Mouse (Mus musculus) hindbrain, embryonic 11.5 days (tissue): ENCODE data around the gene Dock2. TPM values are rescaled to one million over a fixed set of nuclear protein-coding genes. Genes with fewer than 3 reads are reported as not detected.

ENCODE experiments used
- ATAC-seq: fragments of 200-750 bp; cut with Nextera tagmentation; 2 replicates; pipeline ENCODE4 v1.8.0; 2017; ENCODE audit warnings: mild to moderate bottlenecking, moderate TSS enrichment, moderate library complexity; ENCODE audit not compliant: low FRiP score
- DNase-seq: peaks from one replicate; pipeline ENCODE4 v3.0.0-alpha.2; 2015; ENCODE audit warnings: low spot score
- H3K27ac ChIP-seq: fragments of 300-500 bp; sonication (generic); 2 replicates; pipeline ENCODE4 v1.5.1; 2014; ENCODE audit warnings: mild to moderate bottlenecking, low read depth, low read length
- H3K27me3 ChIP-seq: fragments of 300-500 bp; sonication (generic); 2 replicates; pipeline ENCODE4 v1.6.1; 2014; ENCODE audit warnings: mild to moderate bottlenecking, low read length, moderate library complexity, mixed read lengths; ENCODE audit not compliant: control insufficient read depth, insufficient read depth
- H3K36me3 ChIP-seq: fragments of 300-500 bp; sonication (generic); 2 replicates; pipeline ENCODE4 v1.6.1; 2014; ENCODE audit warnings: mild to moderate bottlenecking, low read length, moderate library complexity, mixed read lengths; ENCODE audit not compliant: control insufficient read depth, insufficient read depth
- H3K4me1 ChIP-seq: fragments of 300-500 bp; sonication (generic); replicated peaks from 2 replicates; pipeline ENCODE4 v1.6.1; 2014; ENCODE audit warnings: low read length, mixed read lengths; ENCODE audit not compliant: control insufficient read depth, insufficient read depth
- H3K4me2 ChIP-seq: fragments of 300-500 bp; sonication (generic); replicated peaks from 2 replicates; pipeline ENCODE4 v1.6.1; 2014; ENCODE audit warnings: mild to moderate bottlenecking, low read depth, low read length
- H3K4me3 ChIP-seq: fragments of 300-500 bp; sonication (generic); 2 replicates; pipeline ENCODE4 v1.5.1; 2014; ENCODE audit warnings: low read depth, low read length
- H3K9ac ChIP-seq: fragments of 300-500 bp; sonication (generic); 2 replicates; pipeline ENCODE4 v1.6.1; 2014; ENCODE audit warnings: low read depth, low read length
- H3K9me3 ChIP-seq: fragments of 300-500 bp; sonication (generic); 2 replicates; pipeline ENCODE4 v1.6.1; 2016; ENCODE audit warnings: low read length; ENCODE audit not compliant: control insufficient read depth
- WGBS: fragments of 180-500 bp; shearing (Covaris S2); extraction: QIAGEN DNeasy Blood & Tissue Kit; methylation state at CpG from one replicate; pipeline ENCODE4 v1.1.7; 2014; 5-methylcytosine and 5-hydroxymethylcytosine counted together
- polyA plus RNA-seq: library from polyadenylated mRNA; unstranded; fragments of >200 nt; fragmentation: Nextera tagmentation; extraction: Ambion mirVana; gene quantifications from 2 replicates; pipeline ENCODE4 v1.2.1, GENCODE M21; 2014

Gene Dock2
- polyA plus RNA-seq, 1 experiment from 2014 or later, result 0.77 TPM

GRCm38 (mm10) chr11:34530971-34531370 lies 252.7 kb downstream of the Dock2 start:
- 92% methylated on average over 3 of the region's 3 CpGs for WGBS
- H3K27ac ChIP-seq, result no peak overlapping the region
- H3K4me2 ChIP-seq, result no peak overlapping the region
- H3K9ac ChIP-seq, result no peak overlapping the region
- H3K4me1 ChIP-seq, result no peaks in the 10 kb centered on the region
- H3K9me3 ChIP-seq, result no peaks in the 10 kb centered on the region
- DNase-seq (no peak), ATAC-seq (no peak)
- no peaks in the 10 kb centered on the region for H3K36me3 ChIP-seq
- H3K4me3 ChIP-seq, result no peak overlapping the region
- H3K27me3 ChIP-seq, result no peaks in the 10 kb centered on the region

- ATAC-seq (no peak), DNase-seq (no peak)
- no peaks in the 10 kb centered on the region for H3K27me3 ChIP-seq
- no peak overlapping the region for H3K4me2 ChIP-seq
- no peaks in the 10 kb centered on the region for H3K36me3 ChIP-seq
- H3K4me3 ChIP-seq, result no peak overlapping the region
- H3K27ac ChIP-seq, result no peak overlapping the region
- no peaks in the 10 kb centered on the region for H3K9me3 ChIP-seq
- no peaks in the 10 kb centered on the region for H3K4me1 ChIP-seq
- H3K9ac ChIP-seq, result no peak overlapping the region
- WGBS, result 90% methylated on average over 4 of the region's 4 CpGs
Observed at GRCm38 (mm10) chr11:34528006-34528405, 255.7 kb downstream of the Dock2 start.

DNA sequence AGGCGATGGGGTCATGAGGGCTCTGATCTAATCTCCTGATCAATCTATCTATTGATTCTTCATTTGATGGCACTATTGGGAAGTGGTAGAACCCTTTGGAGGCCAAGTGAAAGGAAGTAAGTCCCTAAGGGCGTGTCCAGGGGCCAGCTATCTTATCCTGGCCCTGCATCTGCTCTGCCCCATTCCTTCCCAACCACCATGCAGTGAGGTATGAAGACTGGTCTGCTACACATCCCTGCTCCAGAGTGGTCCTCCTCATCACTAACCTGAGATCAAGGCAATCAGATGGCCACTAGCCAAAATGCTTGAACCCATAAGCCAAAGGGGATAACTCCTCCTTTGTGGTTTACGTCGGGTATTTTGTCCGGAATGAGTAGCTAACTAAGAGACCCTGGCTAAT lies 256.5 kb downstream of the Dock2 start:
- H3K9me3 ChIP-seq, result no peaks in the 10 kb centered on the region
- ATAC-seq (no peak), DNase-seq (no peak)
- no peaks in the 10 kb centered on the region for H3K4me1 ChIP-seq
- H3K27ac ChIP-seq, result no peak overlapping the region
- no peaks in the 10 kb centered on the region for H3K27me3 ChIP-seq
- 91% methylated on average over 5 of the region's 5 CpGs for WGBS
- no peak overlapping the region for H3K9ac ChIP-seq
- no peak overlapping the region for H3K4me2 ChIP-seq
- no peaks in the 10 kb centered on the region for H3K36me3 ChIP-seq
- H3K4me3 ChIP-seq, result no peak overlapping the region

DNA sequence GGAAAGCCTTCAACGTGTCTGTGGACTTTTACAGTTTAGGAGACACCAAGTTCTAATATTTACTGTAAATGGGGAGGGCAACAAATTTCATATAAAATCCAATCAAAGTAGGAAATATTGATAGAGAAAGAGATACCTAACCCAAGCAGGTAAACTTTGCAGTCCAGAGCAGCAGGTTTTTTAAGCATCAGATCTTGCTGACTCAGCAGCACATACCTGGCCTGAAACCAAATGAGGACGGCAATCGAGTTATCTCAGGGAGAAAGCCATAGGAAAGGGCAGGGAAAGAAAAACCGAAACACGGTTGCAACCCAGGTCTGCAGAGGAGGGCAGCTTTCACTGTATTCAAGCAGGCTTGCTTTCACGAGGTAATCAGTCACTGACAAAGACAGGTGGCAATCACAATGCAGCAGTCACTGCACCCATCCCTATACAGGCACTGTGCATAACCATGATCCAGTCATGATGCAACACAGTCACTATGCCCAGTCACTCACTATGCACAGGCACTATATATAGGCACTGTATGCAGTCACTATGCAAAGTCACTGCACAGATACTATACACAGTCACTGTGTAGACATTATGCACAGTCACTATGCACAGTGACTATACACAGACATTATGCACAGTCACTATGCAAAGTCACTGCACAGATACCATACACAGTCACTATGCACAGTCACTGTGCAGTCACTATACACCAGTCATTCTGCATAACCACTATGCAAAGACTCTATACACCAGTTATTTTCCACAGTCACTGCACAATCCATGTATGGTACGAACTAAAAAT lies 258.4 kb downstream of the Dock2 start:
- DNase-seq (no peak), ATAC-seq (no peak)
- H3K9ac ChIP-seq, result no peak overlapping the region
- no peaks in the 10 kb centered on the region for H3K4me1 ChIP-seq
- no peaks in the 10 kb centered on the region for H3K9me3 ChIP-seq
- no peak overlapping the region for H3K4me3 ChIP-seq
- no peaks in the 10 kb centered on the region for H3K36me3 ChIP-seq
- H3K27me3 ChIP-seq, result no peaks in the 10 kb centered on the region
- 85% methylated on average over 7 of the region's 7 CpGs for WGBS
- no peak overlapping the region for H3K4me2 ChIP-seq
- H3K27ac ChIP-seq, result no peak overlapping the region

DNA sequence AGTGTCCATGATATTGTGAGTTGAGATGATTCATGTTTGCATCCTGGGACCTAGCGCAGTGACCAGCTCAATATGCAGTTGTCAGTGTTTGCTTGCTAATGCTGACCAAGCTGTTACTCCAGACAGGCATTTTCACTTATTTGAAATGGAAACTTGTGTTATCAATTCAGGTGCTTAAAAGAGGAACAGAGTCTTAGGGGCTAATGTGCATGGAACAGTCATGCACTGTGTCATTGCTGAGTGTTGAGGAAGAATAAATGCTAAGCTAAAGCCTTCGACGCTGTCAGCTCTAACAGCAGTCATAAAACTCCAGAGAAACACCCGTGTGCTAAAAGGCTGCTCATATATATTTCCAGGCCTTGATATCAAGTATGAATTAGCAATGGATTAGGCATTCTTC lies 259.1 kb downstream of the Dock2 start:
- Histone ChIP-seq H3K27ac (no peak overlapping the region), H3K4me2 (no peak overlapping the region), H3K4me1 (no peaks in the 10 kb centered on the region), H3K9me3 (no peaks in the 10 kb centered on the region), H3K27me3 (no peaks in the 10 kb centered on the region), H3K9ac (no peak overlapping the region), H3K4me3 (no peak overlapping the region), H3K36me3 (no peaks in the 10 kb centered on the region)
- DNase-seq, result no peak
- no peak for ATAC-seq
- WGBS, result 96% methylated on average over 4 of the region's 4 CpGs

DNA sequence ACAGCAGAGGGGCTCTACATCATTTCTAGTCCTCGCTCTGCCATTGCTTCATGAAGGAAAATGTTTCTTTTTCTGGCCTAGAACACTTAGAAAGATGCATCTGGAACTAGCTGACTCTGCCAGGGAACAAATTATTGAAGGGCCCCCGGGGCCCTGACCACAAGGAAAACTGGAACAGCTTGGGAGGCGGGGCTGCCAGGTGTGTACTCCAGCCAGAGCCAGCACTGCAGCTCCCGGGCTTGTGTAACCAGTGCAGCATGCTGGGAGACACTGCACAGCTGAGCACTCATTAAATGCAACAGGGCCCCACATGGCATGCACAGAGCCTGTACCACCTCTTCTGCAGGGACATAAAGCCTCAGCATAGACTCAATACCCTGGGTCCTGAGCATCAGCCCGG lies 265.1 kb downstream of the Dock2 start:
- no peaks in the 10 kb centered on the region for H3K27me3 ChIP-seq
- ATAC-seq, result peak; percentile 53; the same call in 1 of the 2 replicates

GRCm38 (mm10) chr11:34516971-34517370 lies 266.7 kb downstream of the Dock2 start:
- H3K9ac ChIP-seq, result no peak overlapping the region
- no peaks in the 10 kb centered on the region for H3K36me3 ChIP-seq
- WGBS, result 67% methylated on average over 2 of the region's 2 CpGs
- H3K4me1 ChIP-seq, result no peaks in the 10 kb centered on the region
- H3K4me3 ChIP-seq, result no peak overlapping the region
- no peaks in the 10 kb centered on the region for H3K9me3 ChIP-seq
- ATAC-seq, result no peak
- H3K27ac ChIP-seq, result no peak overlapping the region
- DNase-seq, result no peak
- no peaks in the 10 kb centered on the region for H3K27me3 ChIP-seq
- H3K4me2 ChIP-seq, result no peak overlapping the region

More for the DNA sequence above, 265.1 kb downstream of the Dock2 start:
- no peaks in the 10 kb centered on the region for H3K9me3 ChIP-seq
- no peak for DNase-seq
- no peaks in the 10 kb centered on the region for H3K36me3 ChIP-seq
- H3K9ac ChIP-seq, result no peak overlapping the region
- H3K4me2 ChIP-seq, result no peak overlapping the region
- H3K27ac ChIP-seq, result no peak overlapping the region
- H3K4me3 ChIP-seq, result no peak overlapping the region
- WGBS, result 63% methylated on average over 5 of the region's 5 CpGs
- no peaks in the 10 kb centered on the region for H3K4me1 ChIP-seq

GRCm38 (mm10) chr11:34515301-34515700 lies 268.4 kb downstream of the Dock2 start:
- ATAC-seq, result no peak
- no peaks in the 10 kb centered on the region for H3K4me1 ChIP-seq
- no peaks in the 10 kb centered on the region for H3K36me3 ChIP-seq
- no peak overlapping the region for H3K4me2 ChIP-seq
- 71% methylated on average over 4 of the region's 4 CpGs for WGBS
- no peaks in the 10 kb centered on the region for H3K27me3 ChIP-seq
- H3K9ac ChIP-seq, result no peak overlapping the region
- no peaks in the 10 kb centered on the region for H3K9me3 ChIP-seq
- no peak overlapping the region for H3K4me3 ChIP-seq
- no peak for DNase-seq
- H3K27ac ChIP-seq, result no peak overlapping the region

DNA sequence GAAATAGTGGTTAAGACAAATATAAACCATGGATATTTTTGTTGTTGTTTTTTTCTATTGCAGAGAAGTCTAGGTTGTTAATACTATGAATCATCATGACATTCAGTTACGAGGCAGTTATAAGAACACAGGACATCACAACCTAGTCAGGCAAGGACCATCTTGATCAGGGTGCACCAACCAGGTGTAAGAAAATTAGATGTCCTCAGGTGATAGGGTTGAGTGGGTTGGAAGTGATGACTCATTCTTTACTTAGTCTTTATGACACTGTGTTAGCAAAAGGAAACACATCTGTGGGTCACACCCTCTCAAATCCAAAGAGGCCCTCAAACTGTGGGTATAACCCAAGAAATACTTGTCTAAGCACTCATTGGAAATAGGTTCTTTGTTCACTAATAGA lies 277.3 kb downstream of the Dock2 start:
- Histone ChIP-seq H3K27me3 (no peaks in the 10 kb centered on the region), H3K4me1 (no peaks in the 10 kb centered on the region), H3K27ac (no peak overlapping the region), H3K9me3 (no peaks in the 10 kb centered on the region), H3K9ac (no peak overlapping the region), H3K4me2 (no peak overlapping the region), H3K36me3 (no peaks in the 10 kb centered on the region), H3K4me3 (no peak overlapping the region)
- 85% methylated on average over 1 of the region's 1 CpGs for WGBS
- ATAC-seq (no peak), DNase-seq (no peak)
